ENCODE assay signal across 8 mouse cellular contexts in genomic region chr16:17222197-17222596, GRCm38 (mm10). TPM values are rescaled to one million over a fixed set of nuclear protein-coding genes. Genes with fewer than 3 reads are reported as not detected.
DNase-seq lines count a peak whose midpoint lies in the region; ATAC-seq and TF ChIP-seq lines count a peak whose summit lies in the region.

No protein-coding gene starts in this region.

- no peak overlapping the region for H3K27ac ChIP-seq in forebrain, embryonic 12.5 days
- no peak overlapping the region for H3K27ac ChIP-seq in heart, embryonic 15.5 days
- no peak overlapping the region for H3K27ac ChIP-seq in kidney, postnatal 0 days

- WGBS in forebrain, embryonic 12.5 days = 30% methylated on average over 25 of the region's 25 CpGs
- WGBS in heart, embryonic 15.5 days = 30% methylated on average over 25 of the region's 25 CpGs
- 42% methylated on average over 25 of the region's 25 CpGs for WGBS in kidney, postnatal 0 days

- TF ChIP-seq CTCF in brain, embryonic 14.5 days (IDR thresholded peaks at IDR 0.05; ENCODE audit: borderline replicate concordance, extremely low read depth, insufficient read depth, insufficient read length) = no peak
- no peak for TF ChIP-seq CTCF in kidney, postnatal 0 days (IDR thresholded peaks at IDR 0.05; ENCODE audit: low read depth)

- 0 out of 2 replicates have a peak, but pooled peaks cover 3% of the 10 kb centered on the region for H3K9me3 ChIP-seq in forebrain, embryonic 12.5 days
- no peaks in the 10 kb centered on the region for H3K9me3 ChIP-seq in heart, embryonic 15.5 days (replicated peaks)
- no peaks in the 10 kb centered on the region for H3K9me3 ChIP-seq in kidney, postnatal 0 days (replicated peaks; ENCODE audit: low read length)

- H3K4me3 ChIP-seq in forebrain, embryonic 12.5 days (replicated peaks) = no peak overlapping the region
- no peak overlapping the region for H3K4me3 ChIP-seq in heart, embryonic 15.5 days
- H3K4me3 ChIP-seq in kidney, postnatal 0 days (replicated peaks; ENCODE audit: low read depth, low read length) = no peak overlapping the region

- peak; percentile 98 to 99 for DNase-seq in B cell, adult 2 months
- peak; percentile 70 for DNase-seq in brain, embryonic 14.5 days (ENCODE audit: low read depth)
- DNase-seq in kidney, postnatal 0 days (ENCODE audit: low spot score) = peak; percentile 95
- DNase-seq in liver = peak; percentile 95
- peak; percentile 74 to 97 for DNase-seq in monocyte, adult 2 months (ENCODE audit: low read depth in 1 of 2, low spot score in 2 of 2)
- peak; percentile 96 to 100 for DNase-seq in spleen, postnatal 4 days (ENCODE audit: low spot score in 2 of 2)

- no peaks in the 10 kb centered on the region for H3K4me1 ChIP-seq in forebrain, embryonic 12.5 days
- peaks cover 9% of the 10 kb centered on the region for H3K4me1 ChIP-seq in heart, embryonic 15.5 days (replicated peaks)
- H3K4me1 ChIP-seq in kidney, postnatal 0 days (replicated peaks; ENCODE audit: insufficient read depth, low read length) = no peaks in the 10 kb centered on the region

- no peak for TF ChIP-seq POLR2A in brain, embryonic 14.5 days (IDR thresholded peaks at IDR 0.05; ENCODE audit: borderline replicate concordance, extremely low read depth, insufficient read depth, insufficient read length, poor library complexity, severe bottlenecking)

- H3K9ac ChIP-seq in forebrain, embryonic 12.5 days = no peak overlapping the region
- H3K9ac ChIP-seq in heart, embryonic 15.5 days = no peak overlapping the region
- no peak overlapping the region for H3K9ac ChIP-seq in kidney, postnatal 0 days (ENCODE audit: low read depth, low read length)

- peak; percentile 100 for ATAC-seq in forebrain, embryonic 12.5 days (ENCODE audit: low FRiP score)
- ATAC-seq in heart, embryonic 15.5 days (replicated peaks; ENCODE audit: insufficient number of reproducible peaks, insufficient read depth, low FRiP score, low read depth) = peak; percentile 100
- ATAC-seq in kidney, postnatal 0 days (replicated peaks; ENCODE audit: low FRiP score, low read depth) = peak; percentile 100

- H3K27me3 ChIP-seq in forebrain, embryonic 12.5 days = no peaks in the 10 kb centered on the region
- no peaks in the 10 kb centered on the region for H3K27me3 ChIP-seq in heart, embryonic 15.5 days
- no peaks in the 10 kb centered on the region for H3K27me3 ChIP-seq in kidney, postnatal 0 days (ENCODE audit: insufficient read depth, low read length)

- no peak overlapping the region for H3K4me2 ChIP-seq in forebrain, embryonic 12.5 days
- H3K4me2 ChIP-seq in heart, embryonic 15.5 days = no peak overlapping the region
- no peak overlapping the region for H3K4me2 ChIP-seq in kidney, postnatal 0 days (ENCODE audit: low read length)

- no peaks in the 10 kb centered on the region for H3K36me3 ChIP-seq in forebrain, embryonic 12.5 days (replicated peaks)
- no peaks in the 10 kb centered on the region for H3K36me3 ChIP-seq in heart, embryonic 15.5 days
- no peaks in the 10 kb centered on the region for H3K36me3 ChIP-seq in kidney, postnatal 0 days (ENCODE audit: insufficient read depth, low read length)

RNA-seq across cellular contexts. Expression of gene Hic2, which starts 11.2 kb away (rescaled TPM):
- 12.1 and 16.4 TPM in 2 replicates for polyA plus RNA-seq in brain, embryonic 14.5 days (2012; rRNA removed)
- 12.7 and 13.4 TPM in 2 replicates for polyA plus RNA-seq in forebrain, embryonic 12.5 days (2016; fragmentation: Nextera tagmentation; extraction: Ambion mirVana)
- 3.2 and 4.0 TPM in 2 replicates for polyA plus RNA-seq in heart, embryonic 15.5 days (2015; fragmentation: Nextera tagmentation; extraction: Ambion mirVana)
- 2.1 and 2.4 TPM in 2 replicates for polyA plus RNA-seq in kidney, postnatal 0 days (2015; fragmentation: Nextera tagmentation; extraction: Ambion mirVana)

RNA-seq across cellular contexts. Expression of gene Rimbp3, which starts 13.8 kb away (rescaled TPM):
- polyA plus RNA-seq in brain, embryonic 14.5 days (2012; rRNA removed) = 1.3 and 2.2 TPM in 2 replicates
- 1.9 and 2.1 TPM in 2 replicates for polyA plus RNA-seq in forebrain, embryonic 12.5 days (2016; fragmentation: Nextera tagmentation; extraction: Ambion mirVana)
- polyA plus RNA-seq in heart, embryonic 15.5 days (2015; fragmentation: Nextera tagmentation; extraction: Ambion mirVana) = 0.13 and 0.30 TPM in 2 replicates
- 0.26 and 0.28 TPM in 2 replicates for polyA plus RNA-seq in kidney, postnatal 0 days (2015; fragmentation: Nextera tagmentation; extraction: Ambion mirVana)

RNA-seq across cellular contexts. Expression of gene Ube2l3, which starts 19.7 kb away (rescaled TPM):
- polyA plus RNA-seq in brain, embryonic 14.5 days (2012; rRNA removed) = 96.5 and 127 TPM in 2 replicates
- 388 and 407 TPM in 2 replicates for polyA plus RNA-seq in forebrain, embryonic 12.5 days (2016; fragmentation: Nextera tagmentation; extraction: Ambion mirVana)
- 255 and 264 TPM in 2 replicates for polyA plus RNA-seq in heart, embryonic 15.5 days (2015; fragmentation: Nextera tagmentation; extraction: Ambion mirVana)
- 316 and 327 TPM in 2 replicates for polyA plus RNA-seq in kidney, postnatal 0 days (2015; fragmentation: Nextera tagmentation; extraction: Ambion mirVana)

RNA-seq across cellular contexts. Expression of gene Tmem191c, which starts 53.7 kb away (rescaled TPM):
- polyA plus RNA-seq in brain, embryonic 14.5 days (2012; rRNA removed) = 46.6 and 63.5 TPM in 2 replicates
- 13.9 and 14.3 TPM in 2 replicates for polyA plus RNA-seq in forebrain, embryonic 12.5 days (2016; fragmentation: Nextera tagmentation; extraction: Ambion mirVana)
- polyA plus RNA-seq in heart, embryonic 15.5 days (2015; fragmentation: Nextera tagmentation; extraction: Ambion mirVana) = 9.2 and 11.6 TPM in 2 replicates
- polyA plus RNA-seq in kidney, postnatal 0 days (2015; fragmentation: Nextera tagmentation; extraction: Ambion mirVana) = 12.4 and 15.9 TPM in 2 replicates
